Mouse (Mus musculus): ENCODE measurements around the gene Atad3a. TPM values are rescaled to one million over a fixed set of nuclear protein-coding genes. Genes with fewer than 3 reads are reported as not detected.

Atad3a gene
- total RNA-seq, 1 experiment, result 169 TPM

- DNase-seq (ENCODE audit: low read depth, low spot score), result no peak
- no peak overlapping the region for H3K9ac ChIP-seq (ENCODE audit: insufficient read depth, low read depth, low read length, poor library complexity, severe bottlenecking)
- no peaks in the 10 kb centered on the region for H3K36me3 ChIP-seq (ENCODE audit: control insufficient read depth, insufficient read depth, low read length, poor library complexity, severe bottlenecking)
- H3K4me1 ChIP-seq (ENCODE audit: control insufficient read depth in 2 of 2, insufficient read depth in 2 of 2, low read length in 2 of 2, poor library complexity in 1 of 2), result peaks cover 9 to 17% of the 10 kb centered on the region in 2 experiments; a peak in 3 of 4 replicates
- TF ChIP-seq ZNF384 (IDR thresholded peaks at IDR 0.05; ENCODE audit: low read depth, low read length), result no peak
- TF ChIP-seq HCFC1 (IDR thresholded peaks at IDR 0.05; ENCODE audit: borderline replicate concordance, insufficient read depth, low read length), result no peak
- no peak for TF ChIP-seq ZC3H11A (IDR thresholded peaks at IDR 0.05; ENCODE audit: borderline replicate concordance, low read depth, low read length)
- no peak for TF ChIP-seq MAFK (IDR thresholded peaks at IDR 0.05; ENCODE audit: insufficient read depth, low read depth, low read length)
- TF ChIP-seq CHD2 (IDR thresholded peaks at IDR 0.05; ENCODE audit: low read depth, low read length), result no peak
- no peaks in the 10 kb centered on the region for H3K9me3 ChIP-seq (ENCODE audit: control insufficient read depth, insufficient read depth, low read depth, low read length)
- in situ Hi-C loops (cut with MboI; ENCODE audit: low sequenced_read_pairs in 2 of 2, unreplicated experiment in 2 of 2), result no loop called here
- H3K27ac ChIP-seq (ENCODE audit: insufficient read depth, low read depth, low read length, poor library complexity, severe bottlenecking), result no peak overlapping the region
- no peak overlapping the region for H3K4me3 ChIP-seq (ENCODE audit: insufficient read depth in 1 of 2, low read depth in 1 of 2, low read length in 2 of 2, poor library complexity in 1 of 2, severe bottlenecking in 1 of 2)
These were observed 16.9 kb upstream of the Atad3a start for GRCm38 (mm10) chr4:155777816-155778215.

DNA sequence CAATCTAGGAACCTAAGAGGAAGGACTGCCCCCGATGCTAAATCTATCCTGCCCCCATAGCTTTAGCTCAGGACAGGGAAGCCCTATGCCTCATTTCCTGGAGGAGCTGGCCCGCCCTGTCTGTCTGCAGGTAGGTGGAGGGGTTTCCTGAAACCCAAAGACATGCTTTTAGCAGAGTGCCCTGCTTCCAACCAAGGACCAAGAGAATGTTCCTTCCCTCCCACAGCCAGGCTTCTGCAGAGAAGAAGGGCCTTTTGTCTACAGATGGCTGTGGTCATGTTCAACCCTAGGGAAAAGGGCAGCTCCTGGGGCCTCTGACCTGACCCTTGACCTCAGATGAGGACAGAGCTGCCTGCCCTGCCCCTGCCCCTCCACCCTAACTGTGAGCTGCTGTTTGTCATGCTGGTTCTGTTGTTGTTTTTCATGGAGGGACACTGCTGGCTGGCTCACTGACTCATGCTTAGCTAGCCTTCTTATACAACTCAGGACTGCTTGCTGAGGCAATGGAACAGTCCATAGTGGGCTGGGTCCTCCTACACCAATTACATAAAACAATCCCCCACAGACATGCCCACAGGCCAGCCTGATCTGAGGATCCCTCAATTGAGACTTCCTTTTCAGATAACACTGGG is 15.9 kb upstream of the Atad3a start:
- no peak for TF ChIP-seq MAFK (IDR thresholded peaks at IDR 0.05; ENCODE audit: insufficient read depth, low read depth, low read length)
- no peak for TF ChIP-seq HCFC1 (IDR thresholded peaks at IDR 0.05; ENCODE audit: borderline replicate concordance, insufficient read depth, low read length)
- TF ChIP-seq ZNF384 (IDR thresholded peaks at IDR 0.05; ENCODE audit: low read depth, low read length), result no peak
- no peak for TF ChIP-seq ZC3H11A (IDR thresholded peaks at IDR 0.05; ENCODE audit: borderline replicate concordance, low read depth, low read length)
- no peak for TF ChIP-seq CHD2 (IDR thresholded peaks at IDR 0.05; ENCODE audit: low read depth, low read length)
- Histone ChIP-seq H3K36me3 (ENCODE audit: control insufficient read depth, insufficient read depth, low read length, poor library complexity, severe bottlenecking) (no peaks in the 10 kb centered on the region), H3K4me3 (ENCODE audit: insufficient read depth in 1 of 2, low read depth in 1 of 2, low read length in 2 of 2, poor library complexity in 1 of 2, severe bottlenecking in 1 of 2) (no peak overlapping the region), H3K9ac (ENCODE audit: insufficient read depth, low read depth, low read length, poor library complexity, severe bottlenecking) (no peak overlapping the region), H3K27ac (ENCODE audit: insufficient read depth, low read depth, low read length, poor library complexity, severe bottlenecking) (no peak overlapping the region), H3K4me1 (ENCODE audit: control insufficient read depth in 2 of 2, insufficient read depth in 2 of 2, low read length in 2 of 2, poor library complexity in 1 of 2) (peaks cover 9 to 17% of the 10 kb centered on the region in 2 experiments; a peak in 3 of 4 replicates), H3K9me3 (ENCODE audit: control insufficient read depth, insufficient read depth, low read depth, low read length) (no peaks in the 10 kb centered on the region)
- in situ Hi-C loops (cut with MboI; ENCODE audit: low sequenced_read_pairs in 2 of 2, unreplicated experiment in 2 of 2), result no loop called here
- DNase-seq (ENCODE audit: low read depth, low spot score), result no peak

GRCm38 (mm10) chr4:155775855-155776254 is 15.0 kb upstream of the Atad3a start:
- no peak overlapping the region for H3K9ac ChIP-seq (ENCODE audit: insufficient read depth, low read depth, low read length, poor library complexity, severe bottlenecking)
- no peak overlapping the region for H3K4me3 ChIP-seq (ENCODE audit: insufficient read depth in 1 of 2, low read depth in 1 of 2, low read length in 2 of 2, poor library complexity in 1 of 2, severe bottlenecking in 1 of 2)
- TF ChIP-seq MAFK (IDR thresholded peaks at IDR 0.05; ENCODE audit: insufficient read depth, low read depth, low read length) (no peak), HCFC1 (IDR thresholded peaks at IDR 0.05; ENCODE audit: borderline replicate concordance, insufficient read depth, low read length) (no peak)
- no peaks in the 10 kb centered on the region for H3K9me3 ChIP-seq (ENCODE audit: control insufficient read depth, insufficient read depth, low read depth, low read length)
- peaks cover 9 to 17% of the 10 kb centered on the region in 2 experiments; a peak in 3 of 4 replicates for H3K4me1 ChIP-seq (ENCODE audit: control insufficient read depth in 2 of 2, insufficient read depth in 2 of 2, low read length in 2 of 2, poor library complexity in 1 of 2)
- no peak for DNase-seq (ENCODE audit: low read depth, low spot score)
- in situ Hi-C loops (cut with MboI; ENCODE audit: low sequenced_read_pairs in 2 of 2, unreplicated experiment in 2 of 2), result no loop called here
- no peaks in the 10 kb centered on the region for H3K36me3 ChIP-seq (ENCODE audit: control insufficient read depth, insufficient read depth, low read length, poor library complexity, severe bottlenecking)
- H3K27ac ChIP-seq (ENCODE audit: insufficient read depth, low read depth, low read length, poor library complexity, severe bottlenecking), result no peak overlapping the region

DNA sequence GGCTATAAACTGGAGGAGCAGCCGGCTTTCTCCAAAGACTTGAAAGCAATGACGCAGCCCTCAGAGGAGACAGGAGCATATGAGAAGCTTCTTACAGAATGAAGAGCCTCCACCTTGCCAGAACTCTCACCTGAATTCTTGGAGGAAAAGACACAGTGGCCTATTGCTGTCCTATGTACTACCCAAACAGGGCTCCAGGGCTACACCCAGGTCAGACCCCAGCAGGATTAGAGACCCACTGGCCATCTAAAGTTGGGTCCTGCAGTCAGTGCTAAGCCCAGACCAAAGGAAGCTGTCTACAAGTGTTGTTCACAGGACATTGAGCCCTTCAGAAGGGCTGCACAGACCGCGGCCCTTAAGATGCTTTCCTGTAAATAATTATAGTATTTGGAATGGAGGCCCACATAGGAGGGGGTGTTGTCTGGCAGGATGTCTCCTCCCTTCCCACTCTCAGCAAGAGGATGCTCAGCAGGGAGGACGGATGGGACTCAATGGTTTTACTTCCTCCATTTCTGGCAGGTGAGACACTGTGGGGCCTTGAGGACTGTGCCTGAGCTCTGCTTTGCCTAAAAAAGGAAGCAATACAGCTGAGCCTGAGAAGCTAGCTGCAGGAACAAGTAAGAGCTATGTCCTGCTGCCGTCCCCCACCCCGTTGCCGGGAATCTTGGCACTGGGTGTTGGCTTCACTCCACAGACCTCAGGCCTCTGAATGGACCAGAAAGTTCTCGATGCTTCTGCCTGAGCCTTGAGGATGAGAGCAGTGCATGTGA is 14.3 kb upstream of the Atad3a start:
- no peak for TF ChIP-seq MAFK (IDR thresholded peaks at IDR 0.05; ENCODE audit: insufficient read depth, low read depth, low read length)
- no peak for TF ChIP-seq HCFC1 (IDR thresholded peaks at IDR 0.05; ENCODE audit: borderline replicate concordance, insufficient read depth, low read length)
- TF ChIP-seq CHD2 (IDR thresholded peaks at IDR 0.05; ENCODE audit: low read depth, low read length), result no peak
- TF ChIP-seq ZNF384 (IDR thresholded peaks at IDR 0.05; ENCODE audit: low read depth, low read length), result no peak
- TF ChIP-seq ZC3H11A (IDR thresholded peaks at IDR 0.05; ENCODE audit: borderline replicate concordance, low read depth, low read length), result no peak
- H3K9ac ChIP-seq (ENCODE audit: insufficient read depth, low read depth, low read length, poor library complexity, severe bottlenecking), result no peak overlapping the region
- H3K9me3 ChIP-seq (ENCODE audit: control insufficient read depth, insufficient read depth, low read depth, low read length), result no peaks in the 10 kb centered on the region
- H3K4me3 ChIP-seq (ENCODE audit: insufficient read depth in 1 of 2, low read depth in 1 of 2, low read length in 2 of 2, poor library complexity in 1 of 2, severe bottlenecking in 1 of 2), result no peak overlapping the region
- no peaks in the 10 kb centered on the region for H3K36me3 ChIP-seq (ENCODE audit: control insufficient read depth, insufficient read depth, low read length, poor library complexity, severe bottlenecking)
- no peak overlapping the region for H3K27ac ChIP-seq (ENCODE audit: insufficient read depth, low read depth, low read length, poor library complexity, severe bottlenecking)
- H3K4me1 ChIP-seq (ENCODE audit: control insufficient read depth in 2 of 2, insufficient read depth in 2 of 2, low read length in 2 of 2, poor library complexity in 1 of 2), result peaks cover 9 to 20% of the 10 kb centered on the region in 2 experiments; a peak in 3 of 4 replicates
- no peak for DNase-seq (ENCODE audit: low read depth, low spot score)
- in situ Hi-C loops (cut with MboI; ENCODE audit: low sequenced_read_pairs in 2 of 2, unreplicated experiment in 2 of 2), result no loop called here
